Mouse (Mus musculus) midbrain, embryonic 12.5 days (tissue): Measurements from ENCODE around the gene Gpatch3. TPM values are rescaled to one million over a fixed set of nuclear protein-coding genes. Genes with fewer than 3 reads are reported as not detected.

Experiments used
- ATAC-seq: fragments of 200-750 bp; cut with Nextera tagmentation; 2 replicates; pipeline ENCODE4 v1.8.0; 2017; ENCODE audit warnings: low read depth, moderate TSS enrichment, moderate library complexity; ENCODE audit not compliant: low FRiP score
- H3K27ac ChIP-seq: fragments of 300-500 bp; sonication (generic); replicated peaks from 2 replicates; pipeline ENCODE4 v1.5.1; 2016; ENCODE audit warnings: mild to moderate bottlenecking
- H3K27me3 ChIP-seq: fragments of 300-500 bp; sonication (generic); 2 replicates; pipeline ENCODE4 v1.6.1; 2016; ENCODE audit warnings: mild to moderate bottlenecking
- H3K36me3 ChIP-seq: fragments of 300-500 bp; sonication (generic); 2 replicates; pipeline ENCODE4 v1.6.1; 2016
- H3K4me1 ChIP-seq: fragments of 300-500 bp; sonication (generic); 2 replicates; pipeline ENCODE4 v1.6.1; 2016
- H3K4me2 ChIP-seq: fragments of 300-500 bp; sonication (generic); replicated peaks from 2 replicates; pipeline ENCODE4 v1.6.1; 2016; ENCODE audit warnings: mild to moderate bottlenecking, moderate library complexity
- H3K4me3 ChIP-seq: fragments of 300-500 bp; sonication (generic); 2 replicates; pipeline ENCODE4 v1.5.1; 2016; ENCODE audit warnings: mild to moderate bottlenecking
- H3K9ac ChIP-seq: fragments of 300-500 bp; sonication (generic); replicated peaks from 2 replicates; pipeline ENCODE4 v1.6.1; 2016; ENCODE audit warnings: mild to moderate bottlenecking, moderate library complexity
- H3K9me3 ChIP-seq: fragments of 300-500 bp; sonication (generic); 2 replicates; pipeline ENCODE4 v1.6.1; 2016; ENCODE audit warnings: mild to moderate bottlenecking
- WGBS: fragments of 180-500 bp; shearing (Covaris S2); methylation state at CpG from one replicate; pipeline ENCODE4 v1.1.7; 2016; 5-methylcytosine and 5-hydroxymethylcytosine counted together
- polyA plus RNA-seq: library from polyadenylated mRNA; unstranded; fragments of >200 nt; fragmentation: Nextera tagmentation; extraction: Ambion mirVana; gene quantifications from 2 replicates; pipeline ENCODE4 v1.2.1, GENCODE M21; 2016

Gpatch3 gene
- polyA plus RNA-seq, 1 experiment from 2014 or later = 11.5 TPM

DNA sequence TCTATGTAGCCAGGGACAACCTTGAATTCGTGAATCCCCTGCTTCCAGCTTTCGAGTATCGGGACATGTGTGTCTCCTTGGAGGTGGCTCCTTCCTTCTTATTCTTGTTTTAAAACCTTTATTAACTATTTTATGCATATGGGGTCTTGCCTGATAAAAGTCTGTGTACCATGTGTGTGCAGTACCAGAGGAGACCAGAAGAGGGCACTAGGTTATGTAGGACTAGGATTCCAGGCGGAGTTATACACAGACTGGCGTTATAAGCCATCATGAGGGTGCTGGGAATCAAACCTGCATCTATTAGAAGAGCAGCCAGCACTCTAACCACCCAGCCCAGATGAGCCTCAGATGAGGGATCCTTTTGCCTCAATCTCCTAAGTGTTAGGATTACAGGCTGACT is 37.3 kb downstream of the Gpatch3 start:
- Histone ChIP-seq H3K27ac (no peak overlapping the region), H3K36me3 (peaks cover 37% of the 10 kb centered on the region), H3K4me1 (no peaks in the 10 kb centered on the region), H3K9me3 (peaks cover 3% of the 10 kb centered on the region; the same call in 1 of the 2 replicates), H3K4me2 (no peak overlapping the region), H3K9ac (no peak overlapping the region), H3K27me3 (no peaks in the 10 kb centered on the region), H3K4me3 (no peak overlapping the region)
- WGBS = 97% methylated on average over 5 of the region's 5 CpGs
- ATAC-seq = no peak

DNA sequence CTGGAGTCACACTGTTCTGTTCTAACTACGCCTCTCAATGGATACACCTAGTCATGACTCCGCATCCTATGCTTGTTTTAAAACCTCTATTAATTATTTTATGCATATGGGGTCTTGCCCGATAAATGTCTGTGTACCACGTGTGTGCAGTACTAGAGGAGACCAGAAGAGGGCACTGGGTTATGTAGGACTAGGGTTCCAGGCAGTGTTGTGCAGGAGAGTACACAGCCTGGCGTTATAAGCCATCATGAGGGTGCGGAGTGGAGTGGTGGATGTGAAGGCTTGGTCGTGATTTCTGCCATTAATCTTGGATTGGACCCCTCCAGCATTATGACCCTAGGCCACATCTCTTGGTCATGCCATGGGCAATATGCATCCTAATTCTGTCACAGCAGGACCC is 37.9 kb downstream of the Gpatch3 start:
- Histone ChIP-seq H3K4me3 (no peak overlapping the region), H3K27me3 (no peaks in the 10 kb centered on the region), H3K36me3 (peaks cover 40% of the 10 kb centered on the region), H3K9me3 (peaks cover 3% of the 10 kb centered on the region; the same call in 1 of the 2 replicates), H3K4me1 (no peaks in the 10 kb centered on the region), H3K4me2 (no peak overlapping the region), H3K9ac (no peak overlapping the region), H3K27ac (no peak overlapping the region)
- WGBS = 97% methylated on average over 7 of the region's 7 CpGs
- ATAC-seq = no peak

- ATAC-seq = no peak
- Histone ChIP-seq H3K4me2 (no peak overlapping the region), H3K9ac (no peak overlapping the region), H3K27me3 (no peaks in the 10 kb centered on the region), H3K9me3 (peaks cover 3% of the 10 kb centered on the region; the same call in 1 of the 2 replicates), H3K27ac (no peak overlapping the region), H3K36me3 (peaks cover 38% of the 10 kb centered on the region), H3K4me1 (no peaks in the 10 kb centered on the region), H3K4me3 (no peak overlapping the region)
- WGBS = 88% methylated on average over 8 of the region's 8 CpGs
Measured at GRCm38 (mm10) chr4:133613026-133613425, 38.5 kb downstream of the Gpatch3 start.

DNA sequence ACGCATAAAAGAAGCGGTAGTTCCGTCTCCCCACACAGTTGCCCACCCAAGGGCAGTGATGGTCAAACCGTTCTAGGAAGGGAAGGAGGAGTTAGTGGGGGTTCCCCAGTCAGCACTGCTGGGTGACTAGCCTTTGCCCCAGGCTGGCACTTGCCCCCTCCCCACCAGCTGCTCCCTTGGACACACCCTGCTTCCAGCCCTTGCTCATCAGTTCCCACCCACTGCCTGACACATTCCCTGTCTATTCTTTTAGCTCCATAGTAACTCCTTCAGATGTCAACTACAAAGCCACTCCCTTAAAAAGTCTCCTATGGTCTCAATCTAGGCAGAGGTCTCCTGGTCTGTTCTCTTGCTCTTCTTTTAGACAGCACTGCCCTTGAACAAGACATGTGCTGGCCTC is 39.3 kb downstream of the Gpatch3 start:
- H3K36me3 ChIP-seq = peaks cover 30% of the 10 kb centered on the region
- H3K27me3 ChIP-seq = no peaks in the 10 kb centered on the region
- no peak overlapping the region for H3K9ac ChIP-seq
- peaks cover 3% of the 10 kb centered on the region; the same call in 1 of the 2 replicates for H3K9me3 ChIP-seq
- no peak for ATAC-seq
- H3K27ac ChIP-seq = no peak overlapping the region
- no peak overlapping the region for H3K4me3 ChIP-seq
- H3K4me1 ChIP-seq = no peaks in the 10 kb centered on the region
- 84% methylated on average over 4 of the region's 4 CpGs for WGBS
- no peak overlapping the region for H3K4me2 ChIP-seq

DNA sequence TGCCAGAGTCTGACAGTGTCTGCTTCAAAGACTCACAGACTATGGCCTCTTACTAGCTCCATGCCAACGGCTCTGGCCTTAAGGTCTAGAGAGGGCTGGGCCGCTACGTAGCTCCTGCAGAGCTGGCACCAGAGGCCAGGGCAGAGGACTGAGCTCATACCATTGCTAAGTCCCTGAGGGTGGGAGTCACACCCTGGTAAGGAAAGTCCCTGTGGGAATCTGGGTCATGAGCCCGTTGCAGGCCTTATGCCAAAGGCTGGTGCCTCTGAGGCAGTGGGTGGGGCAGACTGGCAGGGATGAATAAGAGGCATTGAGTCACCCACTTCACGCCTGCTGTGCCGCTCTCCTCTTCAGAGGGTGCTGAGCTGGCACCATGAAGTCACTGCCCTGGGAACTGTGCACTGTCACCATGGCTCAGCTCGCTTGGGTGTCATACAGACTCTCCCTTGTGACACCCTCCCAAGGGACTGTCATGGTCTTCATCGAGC is 39.8 kb downstream of the Gpatch3 start:
- H3K4me1 ChIP-seq = no peaks in the 10 kb centered on the region

DNA sequence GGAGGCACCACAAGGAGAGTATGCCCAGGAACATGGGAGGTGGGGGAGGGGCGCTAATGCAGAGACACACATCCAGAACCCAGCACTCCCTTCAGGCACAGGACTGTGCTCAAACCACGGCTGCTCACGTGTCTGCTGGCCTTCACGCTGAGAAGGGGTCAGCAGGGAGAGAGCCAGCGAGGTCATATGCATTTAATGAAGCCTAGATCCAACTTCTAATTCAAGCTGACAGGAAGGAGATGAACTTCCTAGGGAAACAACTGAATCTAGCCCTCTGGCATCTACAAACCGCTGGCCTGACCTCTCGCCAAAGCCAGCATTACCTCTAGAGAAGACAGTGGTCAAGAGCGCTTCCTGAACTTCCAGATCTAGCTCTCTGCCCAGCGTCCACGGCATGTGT is 40.9 kb downstream of the Gpatch3 start:
- Histone ChIP-seq H3K4me1 (no peaks in the 10 kb centered on the region), H3K27me3 (no peaks in the 10 kb centered on the region), H3K9me3 (peaks cover 3% of the 10 kb centered on the region; the same call in 1 of the 2 replicates), H3K27ac (no peak overlapping the region), H3K4me2 (no peak overlapping the region), H3K4me3 (no peak overlapping the region), H3K9ac (no peak overlapping the region), H3K36me3 (peaks cover 35% of the 10 kb centered on the region)
- 85% methylated on average over 10 of the region's 10 CpGs for WGBS
- ATAC-seq = no peak

More for the DNA sequence above, 39.8 kb downstream of the Gpatch3 start:
- Histone ChIP-seq H3K9ac (no peak overlapping the region), H3K4me2 (no peak overlapping the region), H3K27me3 (no peaks in the 10 kb centered on the region), H3K27ac (no peak overlapping the region), H3K36me3 (peaks cover 30% of the 10 kb centered on the region), H3K4me3 (no peak overlapping the region), H3K9me3 (peaks cover 3% of the 10 kb centered on the region; the same call in 1 of the 2 replicates)
- WGBS = 91% methylated on average over 8 of the region's 8 CpGs
- no peak for ATAC-seq

- no peak overlapping the region for H3K27ac ChIP-seq
- H3K27me3 ChIP-seq = no peaks in the 10 kb centered on the region
- ATAC-seq = no peak
- H3K4me2 ChIP-seq = no peak overlapping the region
- no peak overlapping the region for H3K9ac ChIP-seq
- H3K4me1 ChIP-seq = no peaks in the 10 kb centered on the region
- WGBS = 96% methylated on average over 11 of the region's 11 CpGs
- H3K36me3 ChIP-seq = peaks cover 28% of the 10 kb centered on the region
- H3K9me3 ChIP-seq = no peaks in the 10 kb centered on the region
- no peak overlapping the region for H3K4me3 ChIP-seq
Measured at GRCm38 (mm10) chr4:133617936-133618335, 43.4 kb downstream of the Gpatch3 start.

GRCm38 (mm10) chr4:133619473-133620136 is 45.1 kb downstream of the Gpatch3 start:
- H3K9me3 ChIP-seq = no peaks in the 10 kb centered on the region
- H3K4me2 ChIP-seq = no peak overlapping the region
- no peak overlapping the region for H3K4me3 ChIP-seq
- H3K9ac ChIP-seq = no peak overlapping the region
- no peaks in the 10 kb centered on the region for H3K4me1 ChIP-seq
- no peak overlapping the region for H3K27ac ChIP-seq
- ATAC-seq = no peak
- 80% methylated on average over 4 of the region's 4 CpGs for WGBS
- no peaks in the 10 kb centered on the region for H3K27me3 ChIP-seq
- peaks cover 29% of the 10 kb centered on the region for H3K36me3 ChIP-seq

- Histone ChIP-seq H3K4me1 (no peaks in the 10 kb centered on the region), H3K4me2 (no peak overlapping the region), H3K36me3 (peaks cover 38% of the 10 kb centered on the region), H3K27me3 (no peaks in the 10 kb centered on the region), H3K9me3 (no peaks in the 10 kb centered on the region), H3K9ac (no peak overlapping the region), H3K4me3 (no peak overlapping the region), H3K27ac (no peak overlapping the region)
- no peak for ATAC-seq
- 89% methylated on average over 8 of the region's 8 CpGs for WGBS
Measured at GRCm38 (mm10) chr4:133620668-133621067, 46.1 kb downstream of the Gpatch3 start.

DNA sequence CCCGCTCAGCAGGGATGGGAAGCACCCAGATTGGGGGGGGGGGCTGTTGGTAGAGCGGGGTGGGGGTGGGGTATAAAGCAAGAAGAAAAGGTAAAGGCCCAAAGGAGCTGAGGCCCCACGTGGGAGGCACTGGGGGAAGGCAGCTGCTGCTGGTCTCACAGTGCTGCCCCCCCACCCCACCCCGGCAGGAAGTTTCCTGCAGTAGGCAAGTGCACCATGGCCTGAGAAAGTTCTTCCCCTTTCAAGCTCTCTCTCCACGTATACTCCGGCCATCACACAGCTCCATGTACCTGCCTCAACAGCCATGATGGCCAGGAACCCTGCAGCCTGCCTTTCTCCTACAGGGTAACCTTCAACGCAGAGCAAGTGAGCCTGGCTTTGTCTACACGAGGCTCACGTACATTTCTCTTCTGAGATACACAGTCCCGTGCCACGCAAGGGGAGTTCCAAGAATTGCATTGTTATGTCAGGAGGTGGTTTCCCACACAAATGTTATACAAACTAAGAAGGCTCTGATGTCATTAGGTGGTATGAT is 47.7 kb downstream of the Gpatch3 start:
- Histone ChIP-seq H3K4me2 (no peak overlapping the region), H3K4me1 (no peaks in the 10 kb centered on the region), H3K4me3 (no peak overlapping the region), H3K27ac (no peak overlapping the region), H3K9me3 (no peaks in the 10 kb centered on the region), H3K27me3 (no peaks in the 10 kb centered on the region), H3K36me3 (peaks cover 50% of the 10 kb centered on the region), H3K9ac (no peak overlapping the region)
- no peak for ATAC-seq
- 85% methylated on average over 10 of the region's 11 CpGs for WGBS

GRCm38 (mm10) chr4:133624830-133625229 is 50.3 kb downstream of the Gpatch3 start:
- H3K36me3 ChIP-seq = peaks cover 49% of the 10 kb centered on the region
- no peak for ATAC-seq
- WGBS = 94% methylated on average over 7 of the region's 7 CpGs

GRCm38 (mm10) chr4:133625621-133626071 is 51.1 kb downstream of the Gpatch3 start:
- H3K4me2 ChIP-seq = no peak overlapping the region
- no peak overlapping the region for H3K27ac ChIP-seq
- no peak overlapping the region for H3K4me3 ChIP-seq
- no peaks in the 10 kb centered on the region for H3K9me3 ChIP-seq
- H3K27me3 ChIP-seq = no peaks in the 10 kb centered on the region
- ATAC-seq = no peak
- H3K9ac ChIP-seq = no peak overlapping the region
- H3K36me3 ChIP-seq = peaks cover 41% of the 10 kb centered on the region
- 53% methylated on average over 11 of the region's 11 CpGs for WGBS
- H3K4me1 ChIP-seq = no peaks in the 10 kb centered on the region

More at GRCm38 (mm10) chr4:133624830-133625229, 50.3 kb downstream of the Gpatch3 start:
- Histone ChIP-seq H3K4me3 (no peak overlapping the region), H3K9me3 (no peaks in the 10 kb centered on the region), H3K4me2 (no peak overlapping the region), H3K9ac (no peak overlapping the region), H3K27ac (no peak overlapping the region), H3K27me3 (no peaks in the 10 kb centered on the region), H3K4me1 (no peaks in the 10 kb centered on the region)
